Mouse (Mus musculus): Measurements from ENCODE around the gene Kdm1a. TPM values are rescaled to one million over a fixed set of nuclear protein-coding genes. Genes with fewer than 3 reads are reported as not detected.

Gene Kdm1a
- total RNA-seq, 2 experiments from 2014 or later, result 28.9 to 31.9 TPM

- intact Hi-C loops (cut with DNase I), result no loop called here
- no peak for DNase-seq (ENCODE audit: low spot score)
These were observed 3.4 kb upstream of the Kdm1a start for GRCm38 (mm10) chr4:136605756-136606485.

- intact Hi-C loops (cut with DNase I), result loop anchor here (2.0 to 5.0 kb wide), 3 partner anchors 65 to 550 kb away; partner anchors contain the start of genes 6030445D17Rik and Rpl11
- DNase-seq (ENCODE audit: low spot score), result no peak
These were observed 437 bp downstream of the Kdm1a start for GRCm38 (mm10) chr4:136602018-136602554.

- intact Hi-C loops (cut with DNase I), result loop anchor here (5.0 kb wide), 2 partner anchors 64 to 549 kb away; partner anchors contain the start of gene Rpl11
These were observed 1.0 kb downstream of the Kdm1a start for GRCm38 (mm10) chr4:136601476-136601875.

GRCm38 (mm10) chr4:136600536-136600935, 2.0 kb downstream of the Kdm1a start:
- intact Hi-C loops (cut with DNase I), result loop anchor here (5.0 kb wide), 2 partner anchors 63 to 548 kb away; partner anchors contain the start of gene Rpl11

More at GRCm38 (mm10) chr4:136601476-136601875, 1.0 kb downstream of the Kdm1a start:
- DNase-seq (ENCODE audit: low spot score), result peak; percentile 10

GRCm38 (mm10) chr4:136599869-136600268, 2.7 kb downstream of the Kdm1a start:
- intact Hi-C loops (cut with DNase I), result loop anchor here (5.0 kb wide), 2 partner anchors 63 to 548 kb away; partner anchors contain the start of gene Rpl11
- DNase-seq (ENCODE audit: low spot score), result no peak

More at GRCm38 (mm10) chr4:136600536-136600935, 2.0 kb downstream of the Kdm1a start:
- no peak for DNase-seq (ENCODE audit: low spot score)

GRCm38 (mm10) chr4:136598268-136598876, 4.2 kb downstream of the Kdm1a start:
- intact Hi-C loops (cut with DNase I), result no loop called here
- DNase-seq (ENCODE audit: low spot score), result no peak

GRCm38 (mm10) chr4:136595221-136595620, 7.3 kb downstream of the Kdm1a start:
- DNase-seq (ENCODE audit: low spot score), result no peak
- intact Hi-C loops (cut with DNase I), result no loop called here

- no peak for DNase-seq (ENCODE audit: low spot score)
- intact Hi-C loops (cut with DNase I), result no loop called here
These were observed 8.5 kb downstream of the Kdm1a start for GRCm38 (mm10) chr4:136594006-136594405.

- intact Hi-C loops (cut with DNase I), result no loop called here
- no peak for DNase-seq (ENCODE audit: low spot score)
These were observed 10.4 kb downstream of the Kdm1a start for GRCm38 (mm10) chr4:136592111-136592510.

GRCm38 (mm10) chr4:136588003-136588402, 14.5 kb downstream of the Kdm1a start:
- intact Hi-C loops (cut with DNase I), result no loop called here
- no peak for DNase-seq (ENCODE audit: low spot score)

- no peak for DNase-seq (ENCODE audit: low spot score)
- intact Hi-C loops (cut with DNase I), result no loop called here
These were observed 15.2 kb downstream of the Kdm1a start for GRCm38 (mm10) chr4:136587221-136587827.

GRCm38 (mm10) chr4:136581885-136582284, 20.6 kb downstream of the Kdm1a start:
- DNase-seq (ENCODE audit: low spot score), result no peak
- intact Hi-C loops (cut with DNase I), result no loop called here

- intact Hi-C loops (cut with DNase I), result loop anchor here (2.0 kb wide), 1 partner anchor 15 kb away; no protein-coding TSS in a partner anchor
- DNase-seq (ENCODE audit: low spot score), result no peak
These were observed 32.5 kb downstream of the Kdm1a start for GRCm38 (mm10) chr4:136569998-136570397.

- no peak for DNase-seq (ENCODE audit: low spot score)
These were observed 33.9 kb downstream of the Kdm1a start for GRCm38 (mm10) chr4:136568629-136569028.

GRCm38 (mm10) chr4:136562755-136563154, 39.8 kb downstream of the Kdm1a start:
- DNase-seq (ENCODE audit: low spot score), result no peak
- intact Hi-C loops (cut with DNase I), result no loop called here

More at GRCm38 (mm10) chr4:136568629-136569028, 33.9 kb downstream of the Kdm1a start:
- intact Hi-C loops (cut with DNase I), result loop anchor here (2.0 kb wide), 1 partner anchor 14 kb away; no protein-coding TSS in a partner anchor

GRCm38 (mm10) chr4:136560270-136560991, 42.1 kb downstream of the Kdm1a start:
- DNase-seq (ENCODE audit: low spot score), result no peak
- intact Hi-C loops (cut with DNase I), result no loop called here

GRCm38 (mm10) chr4:136559690-136560089, 42.8 kb downstream of the Kdm1a start:
- DNase-seq (ENCODE audit: low spot score), result no peak
- intact Hi-C loops (cut with DNase I), result no loop called here

- intact Hi-C loops (cut with DNase I), result no loop called here
- DNase-seq (ENCODE audit: low spot score), result no peak
These were observed 44.9 kb downstream of the Kdm1a start for GRCm38 (mm10) chr4:136557638-136558037.

- intact Hi-C loops (cut with DNase I), result no loop called here
- DNase-seq (ENCODE audit: low spot score), result no peak
These were observed 49.4 kb downstream of the Kdm1a start for GRCm38 (mm10) chr4:136553108-136553507.

Measured in heart, postnatal 25 days (tissue).